Mouse (Mus musculus): ENCODE measurements around the gene Prrc2a.

The Prrc2a gene

GRCm38 (mm10) chr17:35190096-35190495 is 25.4 kb upstream of the Prrc2a start:
- DNase-seq (ENCODE audit: low spot score in 2 of 2), result no peak

GRCm38 (mm10) chr17:35189186-35189585 is 24.5 kb upstream of the Prrc2a start:
- DNase-seq (ENCODE audit: low spot score in 2 of 2), result no peak

DNA sequence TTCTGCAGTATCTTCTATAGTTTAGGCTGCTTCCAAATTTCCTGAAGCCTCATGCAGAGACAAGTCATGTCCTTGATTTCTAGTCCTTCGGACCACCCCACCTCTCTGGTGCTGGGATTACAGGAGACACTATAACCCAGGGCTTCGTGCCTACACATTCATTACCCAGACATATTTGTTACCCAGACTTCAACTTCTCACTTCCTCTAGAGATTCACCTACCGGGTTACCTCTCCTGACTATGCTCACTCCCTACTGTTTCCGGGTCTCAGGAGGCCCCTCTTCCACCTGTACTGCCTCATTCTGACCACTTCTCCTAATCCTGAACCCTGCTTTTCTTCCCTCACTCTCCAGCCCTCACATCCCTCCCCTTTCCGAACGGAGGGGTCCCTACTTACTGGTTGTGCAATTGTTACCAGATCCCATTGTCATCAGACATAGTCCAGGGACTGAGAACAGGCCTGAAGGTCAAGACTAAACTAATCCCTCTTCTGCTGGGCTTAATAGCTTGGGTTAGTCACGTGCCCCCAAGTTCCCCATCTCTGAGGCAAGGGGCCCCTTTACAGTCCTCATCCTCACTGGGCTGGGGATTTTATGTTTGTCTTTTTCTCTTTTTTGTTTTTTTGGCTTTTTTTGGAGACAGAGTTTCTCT is 23.4 kb upstream of the Prrc2a start, which contains the start of gene Lst1:
TSS of gene Lst1 (minus strand) at position 481 of the 652 bp plus-strand sequence.
- no peak for DNase-seq (ENCODE audit: low spot score in 2 of 2)

GRCm38 (mm10) chr17:35187345-35187744 is 22.6 kb upstream of the Prrc2a start:
- DNase-seq (ENCODE audit: low spot score in 2 of 2), result no peak

GRCm38 (mm10) chr17:35186681-35187080 is 22.0 kb upstream of the Prrc2a start:
- DNase-seq (ENCODE audit: low spot score in 2 of 2), result no peak

DNA sequence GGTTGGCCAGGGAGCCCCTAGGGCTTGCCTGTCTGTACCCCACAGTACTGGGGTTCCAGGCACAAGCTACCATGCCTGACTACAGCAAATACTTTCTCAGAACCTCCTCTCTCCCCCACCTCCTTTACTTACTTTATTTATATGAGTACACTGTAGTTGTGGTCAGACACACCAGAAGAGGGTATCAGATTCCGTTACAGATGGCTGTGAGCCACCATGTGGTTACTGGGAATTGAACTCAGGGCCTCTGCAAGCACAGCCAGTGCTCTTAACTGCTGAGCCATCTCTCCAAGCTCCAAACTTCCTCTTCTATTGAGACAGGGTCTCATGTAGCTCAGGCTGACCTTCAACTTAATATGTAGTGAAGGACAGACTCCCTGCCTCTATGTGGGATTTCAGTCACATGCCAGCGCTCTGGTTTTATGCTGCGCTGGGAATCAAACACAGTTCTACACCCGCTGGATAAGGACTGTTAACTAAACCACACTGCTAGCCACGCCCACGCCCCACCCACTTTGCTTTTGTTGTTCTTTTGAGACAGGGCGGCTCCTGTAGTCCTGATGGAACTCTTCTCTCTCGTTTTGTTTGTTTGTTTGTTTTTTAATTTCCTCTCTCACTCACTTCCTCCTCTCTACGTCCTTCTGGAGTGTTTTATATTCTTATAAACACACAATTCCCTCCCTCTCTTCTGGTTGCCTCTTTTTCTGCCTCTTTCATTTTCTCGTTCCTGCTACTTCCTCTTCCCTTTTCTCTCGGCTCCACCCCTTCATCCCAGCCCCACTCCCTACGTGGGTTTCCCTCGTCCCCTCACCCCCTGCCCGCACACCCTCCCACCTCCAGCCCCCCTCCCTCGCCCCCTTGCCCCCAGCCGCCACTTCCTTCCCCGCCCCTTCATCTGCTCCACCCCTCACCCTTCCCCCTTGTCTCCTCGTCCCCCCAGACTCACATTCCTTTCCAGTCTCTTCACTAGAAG is 21.2 kb upstream of the Prrc2a start:
- DNase-seq (ENCODE audit: low spot score in 2 of 2), result peak; percentile 71 to 80

- DNase-seq (ENCODE audit: low spot score in 2 of 2), result no peak
Measured at GRCm38 (mm10) chr17:35180093-35180492, 15.4 kb upstream of the Prrc2a start.

- peak; percentile 54 to 70 for DNase-seq (ENCODE audit: low spot score in 2 of 2)
Measured at GRCm38 (mm10) chr17:35178528-35178927, 13.8 kb upstream of the Prrc2a start.

DNA sequence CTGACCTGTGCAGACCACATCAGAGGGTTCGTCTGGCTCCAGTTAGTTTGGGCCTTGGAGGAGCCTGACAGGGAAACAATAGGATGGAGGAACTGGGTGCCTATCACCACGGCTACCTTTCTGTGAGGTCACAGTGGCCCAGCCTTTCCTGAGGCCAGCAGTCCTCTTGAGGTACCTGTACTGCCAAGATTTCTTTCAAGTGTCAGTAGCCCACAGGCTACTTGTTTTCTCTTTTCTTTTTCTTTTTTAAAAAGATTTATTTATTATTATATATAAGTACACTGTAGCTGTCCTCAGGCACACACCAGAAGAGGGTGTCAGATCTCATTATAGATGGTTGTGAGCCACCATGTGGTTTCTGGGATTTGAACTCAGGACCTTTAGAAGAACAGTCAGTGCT is 11.3 kb upstream of the Prrc2a start, which contains the start of gene Aif1:
TSS of gene Aif1 (minus strand) at position 101 of the 400 bp plus-strand sequence.
- no peak for DNase-seq (ENCODE audit: low spot score in 2 of 2)

DNA sequence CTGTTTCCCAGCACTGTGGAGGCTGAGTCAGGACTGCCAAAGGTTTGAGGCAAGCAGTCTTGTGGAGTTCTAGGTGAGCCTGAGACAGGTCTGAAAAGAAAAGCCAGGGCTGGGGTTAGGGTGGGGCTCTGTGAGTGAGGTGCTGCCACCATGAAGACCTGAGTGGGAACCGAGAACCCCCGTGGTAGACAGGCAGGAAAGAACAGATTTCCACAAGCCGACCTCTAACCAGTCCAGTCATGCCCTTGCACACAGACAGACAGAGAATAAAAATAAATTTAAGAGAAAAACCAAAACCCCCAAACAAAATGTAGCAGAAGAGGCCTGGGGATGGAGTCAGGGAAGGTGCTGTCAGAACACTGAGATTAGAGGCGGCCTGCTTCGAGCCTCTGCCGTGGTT is 10.7 kb upstream of the Prrc2a start:
- no peak for DNase-seq (ENCODE audit: low spot score in 2 of 2)

GRCm38 (mm10) chr17:35174201-35174977 is 9.7 kb upstream of the Prrc2a start:
- no peak for DNase-seq (ENCODE audit: low spot score in 2 of 2)

DNA sequence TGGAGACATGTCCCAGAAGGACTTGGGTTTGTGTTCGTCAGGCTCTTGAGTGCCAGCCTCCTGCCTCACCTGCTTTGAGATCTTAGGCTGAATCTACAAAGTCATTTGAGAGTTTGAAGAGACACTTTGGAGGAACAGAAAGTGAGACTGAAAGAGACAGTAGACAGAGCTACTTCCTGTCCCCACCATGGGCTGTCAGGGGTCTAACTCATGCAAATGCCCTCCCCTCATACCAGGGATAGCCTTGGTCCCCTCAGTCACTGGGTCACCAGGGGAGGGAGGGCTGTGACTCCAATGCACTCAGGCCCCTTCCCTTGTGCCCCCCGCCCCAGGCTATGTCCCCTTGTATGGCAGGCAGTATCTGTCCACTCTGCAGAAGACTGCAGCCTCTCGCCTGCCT is 8.6 kb upstream of the Prrc2a start:
- no peak for DNase-seq (ENCODE audit: low spot score in 2 of 2)

GRCm38 (mm10) chr17:35172445-35173234 is 7.9 kb upstream of the Prrc2a start:
- DNase-seq (ENCODE audit: low spot score in 2 of 2), result no peak

- no peak for DNase-seq (ENCODE audit: low spot score in 2 of 2)
Measured at GRCm38 (mm10) chr17:35168541-35169207, 4.0 kb upstream of the Prrc2a start.

- no peak for DNase-seq (ENCODE audit: low spot score in 2 of 2)
Measured at GRCm38 (mm10) chr17:35167794-35168193, 3.1 kb upstream of the Prrc2a start.

GRCm38 (mm10) chr17:35166352-35167035 is 1.8 kb upstream of the Prrc2a start:
- peak in 1 of 2 experiments; percentile 56 for DNase-seq (ENCODE audit: low spot score in 2 of 2)

GRCm38 (mm10) chr17:35165451-35166155 is 906 bp upstream of the Prrc2a start:
- DNase-seq (ENCODE audit: low spot score in 2 of 2), result no peak

DNA sequence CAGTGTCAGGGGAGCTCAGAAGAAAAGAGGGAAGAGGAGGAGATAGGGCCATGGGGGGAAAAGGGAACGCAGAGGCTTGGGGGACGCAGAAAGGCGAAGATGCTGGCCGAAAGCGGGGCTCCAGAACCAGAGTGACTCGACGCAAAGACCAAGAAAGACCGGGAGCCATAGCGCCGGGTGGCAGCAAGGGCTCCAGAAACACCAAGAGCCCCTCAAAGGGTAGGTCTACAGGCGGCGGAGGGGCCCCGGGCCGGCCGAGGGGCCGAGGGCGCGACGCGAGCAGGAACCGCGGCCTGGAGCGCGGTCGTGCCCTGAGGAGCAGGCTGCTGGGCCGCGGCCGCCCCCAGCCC is 504 bp downstream of the Prrc2a start:
- peak in 1 of 2 experiments; percentile 30 for DNase-seq (ENCODE audit: low spot score in 2 of 2)

DNA sequence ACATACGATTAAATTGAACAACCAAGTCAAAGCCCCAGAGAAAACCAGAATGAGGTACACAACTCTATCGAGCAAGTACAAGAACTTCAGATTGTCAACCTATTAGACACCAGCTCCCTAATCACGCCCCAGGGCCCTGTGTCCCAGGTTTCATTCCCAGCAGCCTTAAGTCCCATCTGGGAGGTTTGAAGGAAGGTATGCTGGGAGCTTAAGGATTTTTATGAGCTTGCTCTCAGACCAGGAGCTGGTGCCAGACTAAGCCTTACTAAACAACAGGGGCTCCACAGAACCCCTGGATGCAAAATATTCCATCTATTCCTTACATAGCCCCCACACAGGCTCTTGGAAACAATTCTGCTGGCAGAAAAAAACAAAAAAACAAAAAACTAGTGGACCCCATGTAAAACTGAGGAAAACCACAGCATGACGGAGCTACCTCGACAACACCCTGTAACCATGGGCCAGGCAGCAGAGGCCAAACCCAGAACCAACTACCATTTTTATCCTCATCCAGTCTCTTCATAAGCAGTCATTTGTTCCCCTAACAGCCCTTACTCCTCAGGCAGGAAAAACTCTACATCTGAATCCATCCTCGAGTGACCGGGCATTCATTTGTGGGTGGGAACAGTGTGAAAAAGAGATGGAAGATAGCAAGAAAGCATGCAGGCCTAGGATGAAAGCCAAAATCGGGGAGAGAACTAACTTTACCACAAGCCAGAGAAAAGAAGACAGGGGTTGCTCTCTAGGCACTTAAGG is 1.2 kb downstream of the Prrc2a start:
- DNase-seq (ENCODE audit: low spot score in 2 of 2), result no peak
